Mouse (Mus musculus): ENCODE data around the gene Hamp2.
"Not testable (repeated sequence)": the region's sequence is repeated elsewhere in the genome, so short reads cannot be mapped to it uniquely, and the experiment has no call there.

Gene Hamp2

GRCm38 (mm10) chr7:30953459-30953858 lies 29.0 kb upstream of the Hamp2 start:
- DNase-seq (ENCODE audit: low spot score): no peak

- DNase-seq (ENCODE audit: low spot score): no peak
Measured at GRCm38 (mm10) chr7:30952441-30953265, 28.2 kb upstream of the Hamp2 start.

DNA sequence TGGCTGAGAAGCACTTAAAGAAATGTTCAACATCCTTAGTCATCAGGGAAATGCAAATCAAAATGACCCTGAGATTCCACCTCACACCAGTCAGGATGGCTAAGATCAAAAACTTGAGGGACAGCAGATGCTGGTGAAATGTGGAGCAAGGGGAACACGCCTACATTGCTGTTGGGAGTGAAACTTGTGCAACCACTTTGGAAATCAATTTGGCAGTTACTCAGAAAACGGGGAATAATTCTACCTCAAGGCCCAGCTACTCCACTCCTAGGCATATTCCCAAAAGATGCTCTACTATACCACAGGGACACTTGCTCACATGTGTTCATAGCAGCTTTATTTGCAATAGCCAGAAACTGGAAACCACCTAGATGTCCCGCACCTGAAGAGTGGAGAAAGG lies 25.4 kb upstream of the Hamp2 start:
- DNase-seq (ENCODE audit: low spot score): not testable (repeated sequence)

DNA sequence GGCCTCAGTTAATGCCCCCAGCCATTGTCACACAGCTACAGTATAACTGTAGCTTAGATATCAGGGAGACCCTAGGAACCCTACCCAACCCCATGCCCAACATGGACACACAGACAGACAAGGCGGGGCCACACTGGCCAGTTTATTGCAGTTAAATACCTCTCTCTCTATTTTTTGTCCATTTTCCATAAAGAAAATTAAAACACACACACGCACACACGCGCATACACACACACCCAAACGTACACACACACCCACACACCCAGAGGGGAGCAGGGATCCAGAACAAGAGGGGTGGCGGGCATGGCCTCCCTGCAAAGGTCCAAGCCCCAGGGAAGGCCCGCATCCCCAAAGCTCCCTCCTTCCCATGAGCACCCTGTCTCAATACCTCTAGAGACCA lies 21.4 kb upstream of the Hamp2 start:
- DNase-seq (ENCODE audit: low spot score): no peak

- not testable (repeated sequence) for DNase-seq (ENCODE audit: low spot score)
Measured at GRCm38 (mm10) chr7:30945466-30945865, 21.0 kb upstream of the Hamp2 start.

DNA sequence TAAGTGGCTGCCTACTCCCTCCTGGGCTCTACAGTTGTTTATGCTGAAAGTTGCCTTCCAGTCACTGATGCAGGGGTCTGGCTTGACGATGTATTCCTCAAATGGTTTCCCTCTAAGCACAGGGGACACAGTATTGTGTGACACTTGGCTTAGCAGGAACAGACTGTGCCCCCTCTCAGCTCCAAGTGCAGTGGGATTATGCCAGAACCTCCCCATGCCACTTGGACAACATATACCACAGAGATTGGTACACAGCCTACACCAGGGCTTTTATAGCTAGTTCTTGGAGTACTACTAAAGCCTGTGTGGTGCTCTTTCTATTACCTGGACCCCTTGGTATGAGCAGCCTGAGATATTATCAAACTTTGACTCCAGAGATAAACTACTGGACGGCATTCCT lies 20.2 kb upstream of the Hamp2 start:
- not testable (repeated sequence) for DNase-seq (ENCODE audit: low spot score)

GRCm38 (mm10) chr7:30943909-30944635 lies 19.6 kb upstream of the Hamp2 start, which contains the start of gene Hamp:
Hamp (minus strand) TSS chr7:30944032.
- DNase-seq (ENCODE audit: low spot score): no peak

GRCm38 (mm10) chr7:30942365-30942764 lies 17.9 kb upstream of the Hamp2 start:
- DNase-seq (ENCODE audit: low spot score): not testable (repeated sequence)

DNA sequence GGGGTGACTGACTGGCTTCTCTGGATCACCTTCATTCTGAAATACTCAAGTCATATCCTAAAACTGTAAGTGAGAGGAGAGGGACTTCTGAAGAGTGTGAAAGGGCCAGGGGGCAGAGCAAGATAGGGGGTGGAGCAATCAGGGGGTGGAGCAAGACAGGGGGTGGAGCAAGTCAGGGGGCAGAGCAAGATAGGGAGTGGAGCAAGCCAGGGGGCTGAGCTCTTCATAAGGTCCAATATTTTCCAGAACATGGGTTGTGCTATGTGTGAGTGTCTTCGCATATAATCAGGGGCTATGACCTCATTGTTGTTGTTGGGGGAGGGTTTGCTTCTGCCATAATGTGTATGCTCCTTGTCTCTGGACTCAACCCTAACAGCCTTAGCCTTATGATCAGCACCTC lies 15.6 kb upstream of the Hamp2 start:
- not testable (repeated sequence) for DNase-seq (ENCODE audit: low spot score)

GRCm38 (mm10) chr7:30935422-30936099 lies 11.1 kb upstream of the Hamp2 start:
- DNase-seq (ENCODE audit: low spot score): not testable (repeated sequence)

DNA sequence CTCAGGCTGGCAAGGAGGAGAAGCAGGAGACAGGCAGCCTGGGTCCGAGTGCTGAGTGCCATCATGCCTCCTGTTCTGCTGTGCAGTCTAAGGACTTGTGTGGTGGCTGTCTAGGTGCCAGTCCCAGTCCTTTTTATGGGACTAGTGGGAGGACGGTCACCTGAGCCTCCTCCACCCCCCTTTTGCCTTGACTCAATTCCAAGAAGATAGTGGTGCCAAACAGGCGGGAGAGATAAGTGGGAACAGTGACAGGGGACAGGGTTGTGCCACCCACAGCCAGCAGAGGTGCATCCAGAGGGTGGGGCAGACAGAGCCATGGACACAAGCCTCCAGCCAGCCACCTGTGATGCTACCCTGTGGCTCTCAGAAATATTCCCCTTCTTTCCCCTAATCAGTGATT lies 410 bp downstream of the Hamp2 start:
- DNase-seq (ENCODE audit: low spot score): no peak

- not testable (repeated sequence) for DNase-seq (ENCODE audit: low spot score)
Measured at GRCm38 (mm10) chr7:30922490-30922889, 2.0 kb downstream of the Hamp2 start.

- DNase-seq (ENCODE audit: low spot score): no peak
Measured at GRCm38 (mm10) chr7:30920217-30920616, 4.3 kb downstream of the Hamp2 start.

GRCm38 (mm10) chr7:30917219-30917618 lies 7.3 kb downstream of the Hamp2 start:
- DNase-seq (ENCODE audit: low spot score): no peak

DNA sequence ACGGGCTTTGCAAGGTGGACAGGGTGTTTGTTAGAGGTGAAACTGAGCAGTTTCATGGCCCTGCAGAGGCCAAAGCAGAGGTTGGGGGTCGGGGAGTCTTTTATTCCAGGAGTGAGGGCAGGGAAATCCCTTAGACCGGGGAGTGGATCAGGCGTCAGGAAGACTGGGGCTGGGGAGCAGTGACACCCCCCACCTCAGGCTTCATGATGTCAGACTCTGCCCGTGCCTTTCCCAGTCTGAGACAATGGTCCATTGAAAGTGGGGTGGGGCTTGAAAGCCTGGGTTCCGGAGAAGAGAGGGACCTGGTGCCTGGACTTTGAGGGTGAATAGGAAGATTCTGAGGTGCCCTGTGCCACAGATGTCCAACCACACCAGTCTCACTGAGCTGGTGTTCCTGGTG lies 7.8 kb downstream of the Hamp2 start:
- no peak for DNase-seq (ENCODE audit: low spot score)

DNA sequence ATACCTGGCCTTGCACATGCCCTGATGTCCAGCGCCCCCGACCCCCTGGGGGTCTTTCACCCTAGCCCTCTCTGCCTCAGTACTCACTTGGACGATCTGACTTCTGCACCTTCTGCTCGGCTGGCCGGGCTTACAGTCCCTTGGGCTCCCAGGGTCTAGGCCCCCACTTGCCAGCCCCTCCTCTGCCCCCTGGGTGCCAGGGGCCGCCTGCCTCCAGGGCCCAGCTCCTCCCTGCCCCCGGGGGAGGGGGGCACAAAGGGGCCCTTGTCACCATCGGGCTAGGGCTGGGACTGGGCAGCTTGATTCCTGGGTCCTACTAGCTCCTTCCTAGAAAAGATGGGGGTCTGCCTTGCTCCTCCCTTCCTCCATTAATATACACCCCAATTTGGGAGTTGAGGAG lies 9.7 kb downstream of the Hamp2 start, which contains the start of gene Mag:
Mag (minus strand) TSS at position 142 of the 400 bp plus-strand sequence.
- no peak for DNase-seq (ENCODE audit: low spot score)

DNA sequence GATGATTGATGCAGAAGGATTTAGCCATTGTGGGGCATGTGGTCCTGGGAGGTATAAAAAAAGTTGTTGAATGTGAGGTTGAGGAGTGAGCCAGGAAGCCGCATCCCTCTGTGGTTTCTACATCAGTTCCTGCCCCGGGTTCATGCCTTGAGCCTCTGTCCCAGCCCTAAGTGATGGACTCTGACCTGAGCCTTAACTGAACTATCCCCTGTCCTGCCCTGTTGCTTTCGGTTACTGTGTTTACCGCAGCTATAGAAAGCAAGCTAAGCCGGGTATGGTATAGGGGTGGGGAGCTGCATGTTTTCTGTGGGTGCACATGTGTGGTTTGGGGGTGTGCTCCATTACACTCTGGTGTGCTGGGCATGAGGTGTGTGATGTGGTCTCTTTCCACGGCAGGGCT lies 14.7 kb downstream of the Hamp2 start:
- DNase-seq (ENCODE audit: low spot score): no peak

GRCm38 (mm10) chr7:30908992-30909431 lies 15.5 kb downstream of the Hamp2 start:
- no peak for DNase-seq (ENCODE audit: low spot score)

- DNase-seq (ENCODE audit: low spot score): no peak
Measured at GRCm38 (mm10) chr7:30908277-30908991, 16.0 kb downstream of the Hamp2 start.

GRCm38 (mm10) chr7:30904042-30904441 lies 20.4 kb downstream of the Hamp2 start:
- no peak for DNase-seq (ENCODE audit: low spot score)

DNA sequence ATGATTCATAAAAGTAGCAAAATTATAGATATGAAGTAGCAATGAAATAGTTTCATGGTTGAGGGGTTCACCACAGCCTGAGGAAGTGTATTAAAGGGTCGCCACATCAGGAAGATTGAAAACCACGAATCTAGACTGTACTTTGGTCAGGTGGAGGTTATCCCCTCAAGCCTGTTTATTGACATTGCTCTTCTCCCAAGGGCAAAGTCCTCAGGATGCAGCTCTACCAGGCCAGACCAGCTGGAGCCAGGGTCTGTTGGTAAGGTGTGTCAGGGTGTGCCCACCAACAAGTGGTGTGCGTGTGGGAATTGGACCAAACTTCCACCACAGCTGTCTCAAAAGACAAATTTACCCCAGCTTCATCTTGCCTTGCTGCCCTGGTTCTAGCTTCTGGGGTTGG lies 29.3 kb downstream of the Hamp2 start:
- DNase-seq (ENCODE audit: low spot score): no peak

DNA sequence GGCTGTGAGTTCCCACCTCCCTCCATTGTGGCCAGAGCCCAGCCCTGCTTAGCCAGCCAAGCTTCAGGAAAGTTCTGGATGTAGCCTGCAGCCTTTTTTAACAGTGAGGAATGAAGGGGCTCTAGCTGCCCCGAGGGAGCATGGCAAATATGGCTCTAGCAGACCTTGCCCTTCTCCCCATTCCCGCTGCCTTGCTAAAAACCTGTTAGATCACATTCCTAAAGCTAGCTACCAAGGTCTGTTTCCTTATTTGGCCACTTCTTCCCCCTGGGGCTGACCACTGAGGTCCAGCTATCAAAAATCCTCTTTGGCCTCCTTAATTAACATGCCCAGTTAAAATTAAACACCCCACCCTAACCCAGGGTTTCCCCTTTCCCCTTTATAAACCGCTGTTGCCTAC lies 32.0 kb downstream of the Hamp2 start:
- no peak for DNase-seq (ENCODE audit: low spot score)

All from urinary bladder, postnatal 10 days (tissue).